Mouse (Mus musculus): ENCODE results near the gene Myo1c. TPM values are rescaled to one million over a fixed set of nuclear protein-coding genes. Genes with fewer than 3 reads are reported as not detected.

Gene Myo1c
- polyA plus RNA-seq, 1 experiment from 2014 or later = 10.8 TPM

DNA sequence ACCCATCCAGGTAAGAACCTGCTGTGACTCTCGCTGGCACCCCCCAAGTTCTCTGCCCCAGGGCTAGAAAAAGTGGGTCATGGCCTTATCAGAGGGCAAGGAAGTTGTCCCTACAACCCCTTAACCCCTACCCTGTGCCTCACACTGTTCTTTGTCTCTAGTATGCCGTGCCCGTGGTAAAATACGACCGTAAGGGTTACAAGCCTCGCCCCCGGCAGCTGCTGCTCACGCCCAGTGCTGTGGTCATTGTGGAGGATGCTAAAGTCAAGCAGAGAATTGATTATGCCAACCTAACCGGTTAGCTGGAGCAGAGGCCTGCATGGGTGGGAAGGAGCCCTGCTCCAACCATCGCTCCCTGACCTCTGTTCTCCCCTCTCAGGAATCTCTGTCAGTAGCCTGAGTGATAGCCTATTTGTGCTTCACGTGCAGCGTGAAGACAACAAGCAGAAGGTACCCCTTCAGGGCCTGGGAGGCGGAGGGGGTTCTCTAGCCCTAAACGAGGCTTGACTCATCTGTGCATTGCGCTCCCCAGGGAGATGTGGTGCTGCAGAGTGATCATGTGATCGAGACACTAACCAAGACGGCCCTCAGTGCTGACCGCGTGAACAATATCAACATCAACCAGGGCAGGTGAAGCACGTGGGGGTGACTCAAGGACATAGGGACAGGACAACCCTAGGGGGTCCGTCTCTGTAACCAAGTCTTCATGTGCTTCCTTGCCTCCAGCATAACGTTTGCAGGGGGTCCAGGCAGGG is 21.3 kb downstream of the Myo1c start:
- ATAC-seq = no peak
- Histone ChIP-seq H3K4me3 (ENCODE audit: low read depth, low read length) (no peak overlapping the region), H3K27me3 (ENCODE audit: control insufficient read depth, insufficient read depth, low read depth, low read length) (no peaks in the 10 kb centered on the region), H3K9ac (ENCODE audit: low read depth, low read length) (no peak overlapping the region), H3K27ac (ENCODE audit: low read length) (no peak overlapping the region), H3K9me3 (replicated peaks; ENCODE audit: control insufficient read depth, low read length, poor library complexity, severe bottlenecking) (no peaks in the 10 kb centered on the region), H3K36me3 (ENCODE audit: control insufficient read depth, insufficient read depth, low read length) (no peaks in the 10 kb centered on the region), H3K4me1 (ENCODE audit: control insufficient read depth, insufficient read depth, low read length) (no peaks in the 10 kb centered on the region), H3K4me2 (ENCODE audit: low read length) (no peak overlapping the region)
- 84% methylated on average over 22 of the region's 22 CpGs for WGBS

DNA sequence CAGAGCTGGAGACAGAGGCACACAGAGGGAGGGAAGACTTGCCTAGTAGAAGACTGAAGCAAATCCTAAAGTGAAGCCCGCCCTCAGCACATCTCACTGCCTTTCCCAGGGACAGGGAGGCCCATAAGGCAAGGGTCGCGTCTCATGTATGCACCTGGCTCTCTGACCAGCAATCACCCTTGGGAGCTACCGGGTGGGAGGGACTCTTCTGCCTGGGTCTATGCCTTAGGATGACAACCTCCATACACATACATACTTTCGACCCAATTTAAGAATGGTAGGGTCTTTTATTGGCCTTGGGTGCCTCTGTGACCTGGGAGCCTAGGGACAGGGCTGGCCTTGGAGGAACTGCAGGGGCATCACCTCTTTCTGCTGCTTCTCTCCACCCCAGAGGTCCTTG is 23.1 kb downstream of the Myo1c start:
- no peak for ATAC-seq
- Histone ChIP-seq H3K27ac (ENCODE audit: low read length) (no peak overlapping the region), H3K4me3 (ENCODE audit: low read depth, low read length) (no peak overlapping the region), H3K9ac (ENCODE audit: low read depth, low read length) (no peak overlapping the region), H3K4me1 (ENCODE audit: control insufficient read depth, insufficient read depth, low read length) (no peaks in the 10 kb centered on the region), H3K36me3 (ENCODE audit: control insufficient read depth, insufficient read depth, low read length) (no peaks in the 10 kb centered on the region), H3K27me3 (ENCODE audit: control insufficient read depth, insufficient read depth, low read depth, low read length) (no peaks in the 10 kb centered on the region), H3K9me3 (replicated peaks; ENCODE audit: control insufficient read depth, low read length, poor library complexity, severe bottlenecking) (no peaks in the 10 kb centered on the region), H3K4me2 (ENCODE audit: low read length) (no peak overlapping the region)
- 94% methylated on average over 5 of the region's 5 CpGs for WGBS

DNA sequence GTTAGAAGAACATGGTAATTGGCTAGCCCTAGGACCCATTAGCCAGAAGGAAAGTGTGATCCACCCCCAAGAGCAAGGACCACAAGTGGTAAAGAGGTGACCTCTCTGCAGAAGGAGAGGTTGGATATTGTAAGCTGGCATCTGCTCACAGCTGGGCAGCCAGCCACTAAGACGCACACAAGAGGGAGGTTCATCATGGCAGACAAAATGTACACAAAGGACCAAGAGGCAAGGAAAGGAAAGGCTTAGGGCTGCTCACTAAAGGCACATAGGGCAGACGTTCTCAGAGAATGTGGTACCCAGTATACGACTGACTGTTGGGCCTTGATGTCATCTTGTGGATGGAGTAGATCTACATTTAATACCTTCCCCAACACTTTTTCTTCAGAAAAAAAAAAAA is 24.6 kb downstream of the Myo1c start:
- Histone ChIP-seq H3K4me2 (ENCODE audit: low read length) (no peak overlapping the region), H3K27me3 (ENCODE audit: control insufficient read depth, insufficient read depth, low read depth, low read length) (no peaks in the 10 kb centered on the region), H3K9me3 (replicated peaks; ENCODE audit: control insufficient read depth, low read length, poor library complexity, severe bottlenecking) (no peaks in the 10 kb centered on the region), H3K9ac (ENCODE audit: low read depth, low read length) (no peak overlapping the region), H3K4me1 (ENCODE audit: control insufficient read depth, insufficient read depth, low read length) (no peaks in the 10 kb centered on the region), H3K4me3 (ENCODE audit: low read depth, low read length) (no peak overlapping the region), H3K27ac (ENCODE audit: low read length) (no peak overlapping the region), H3K36me3 (ENCODE audit: control insufficient read depth, insufficient read depth, low read length) (no peaks in the 10 kb centered on the region)
- no peak for ATAC-seq
- WGBS = 75% methylated on average over 3 of the region's 3 CpGs

DNA sequence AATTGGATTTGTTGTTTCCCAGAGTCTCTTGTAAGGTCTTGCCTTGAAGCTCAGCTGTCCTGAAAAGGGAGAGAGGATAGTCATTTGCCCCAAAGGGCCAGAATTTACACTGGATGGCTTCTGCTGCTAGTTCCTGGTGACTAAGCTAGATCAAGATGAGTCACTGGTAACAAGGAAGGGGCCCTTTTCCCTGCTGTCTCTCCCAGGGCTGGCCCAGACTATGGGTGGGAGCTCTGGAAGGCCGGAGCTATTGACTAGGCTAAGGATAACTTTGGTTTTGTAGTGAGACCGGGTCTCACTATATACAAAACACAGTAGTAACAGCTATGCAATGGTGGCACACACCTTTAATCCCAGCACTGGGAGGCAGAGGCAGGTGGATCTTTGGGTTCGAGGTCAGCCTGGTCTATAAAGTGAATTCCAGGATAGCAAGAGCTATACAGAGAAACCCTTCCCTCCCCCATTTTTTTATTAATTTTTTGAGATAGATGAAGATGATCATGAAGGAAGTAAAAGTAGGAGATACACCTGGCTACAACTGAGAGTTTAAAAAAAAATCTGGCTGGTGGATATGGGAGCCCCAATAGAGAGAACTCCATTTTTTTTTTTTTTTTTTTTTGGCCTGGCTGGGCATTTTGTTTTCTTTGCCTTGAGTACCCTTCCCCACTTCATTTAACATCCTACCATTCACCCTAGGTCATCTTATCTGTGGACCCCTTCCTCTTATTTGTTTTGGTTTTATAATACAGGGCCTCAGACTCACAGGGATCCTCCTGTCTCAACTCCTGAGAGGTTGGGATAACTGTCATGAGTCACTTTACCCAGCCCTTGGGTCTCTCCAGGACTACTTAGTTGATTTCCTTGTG is 27.8 kb downstream of the Myo1c start:
- Histone ChIP-seq H3K4me3 (ENCODE audit: low read depth, low read length) (peak overlapping the region; percentile 98), H3K4me2 (ENCODE audit: low read length) (peak overlapping the region; percentile 83), H3K9ac (ENCODE audit: low read depth, low read length) (peak overlapping the region; percentile 51), H3K27ac (ENCODE audit: low read length) (peak overlapping the region; percentile 94), H3K9me3 (replicated peaks; ENCODE audit: control insufficient read depth, low read length, poor library complexity, severe bottlenecking) (no peaks in the 10 kb centered on the region), H3K36me3 (ENCODE audit: control insufficient read depth, insufficient read depth, low read length) (peaks cover 2% of the 10 kb centered on the region; the same call in 1 of the 2 replicates), H3K4me1 (ENCODE audit: control insufficient read depth, insufficient read depth, low read length) (peaks cover 15% of the 10 kb centered on the region), H3K27me3 (ENCODE audit: control insufficient read depth, insufficient read depth, low read depth, low read length) (no peaks in the 10 kb centered on the region)
- no peak for ATAC-seq
- 91% methylated on average over 3 of the region's 3 CpGs for WGBS

DNA sequence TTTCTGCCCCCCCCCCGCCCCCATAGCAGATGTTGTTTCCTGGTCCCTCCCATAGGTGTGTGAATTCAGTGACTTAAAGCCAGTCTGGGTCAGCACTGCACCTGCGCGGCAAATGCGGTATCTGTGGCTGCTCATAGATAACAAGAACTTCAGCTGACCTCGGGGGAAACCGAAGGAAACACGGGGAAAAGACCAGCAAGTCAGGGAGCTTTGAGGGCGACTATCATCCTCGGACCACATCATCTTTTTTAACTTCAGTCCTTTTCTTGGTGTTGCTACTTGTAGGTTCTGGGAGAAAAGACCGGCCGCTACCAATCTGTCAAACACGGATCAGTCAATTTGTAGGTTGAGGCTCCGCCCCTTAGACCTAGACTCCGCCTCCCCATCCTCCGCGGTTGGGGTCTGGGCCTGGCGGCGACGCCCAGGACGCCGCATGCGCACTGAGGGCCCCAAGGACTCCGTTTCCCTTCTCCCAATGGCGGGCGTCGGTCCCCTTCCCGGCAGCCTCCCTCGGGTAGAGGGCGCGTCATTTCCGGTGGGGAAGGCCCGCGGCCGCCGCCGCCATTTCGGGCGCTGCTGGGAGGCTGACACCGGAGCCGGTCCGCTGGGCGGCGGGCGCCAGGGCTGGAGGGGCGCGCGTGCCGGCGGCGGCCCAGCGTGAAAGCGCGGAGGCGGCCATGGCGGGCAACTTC is 28.6 kb downstream of the Myo1c start, which contains the start of gene Crk:
Crk (plus strand) TSS at position 513 of the 692 bp plus-strand sequence.
- Histone ChIP-seq H3K4me3 (ENCODE audit: low read depth, low read length) (peak within 1 kb of the TSS; percentile 98), H3K27ac (ENCODE audit: low read length) (peak within 1 kb of the TSS; percentile 94), H3K4me1 (ENCODE audit: control insufficient read depth, insufficient read depth, low read length) (peaks cover 15% of the 10 kb centered on the region), H3K9ac (ENCODE audit: low read depth, low read length) (peak within 1 kb of the TSS; percentile 94), H3K36me3 (ENCODE audit: control insufficient read depth, insufficient read depth, low read length) (peaks cover 2% of the 10 kb centered on the region; the same call in 1 of the 2 replicates), H3K4me2 (ENCODE audit: low read length) (peak within 1 kb of the TSS; percentile 83), H3K27me3 (ENCODE audit: control insufficient read depth, insufficient read depth, low read depth, low read length) (no peaks in the 10 kb centered on the region), H3K9me3 (replicated peaks; ENCODE audit: control insufficient read depth, low read length, poor library complexity, severe bottlenecking) (no peaks in the 10 kb centered on the region)
- ATAC-seq = peak; percentile 98
- WGBS = under 1% methylated on average over 53 of the region's 55 CpGs

DNA sequence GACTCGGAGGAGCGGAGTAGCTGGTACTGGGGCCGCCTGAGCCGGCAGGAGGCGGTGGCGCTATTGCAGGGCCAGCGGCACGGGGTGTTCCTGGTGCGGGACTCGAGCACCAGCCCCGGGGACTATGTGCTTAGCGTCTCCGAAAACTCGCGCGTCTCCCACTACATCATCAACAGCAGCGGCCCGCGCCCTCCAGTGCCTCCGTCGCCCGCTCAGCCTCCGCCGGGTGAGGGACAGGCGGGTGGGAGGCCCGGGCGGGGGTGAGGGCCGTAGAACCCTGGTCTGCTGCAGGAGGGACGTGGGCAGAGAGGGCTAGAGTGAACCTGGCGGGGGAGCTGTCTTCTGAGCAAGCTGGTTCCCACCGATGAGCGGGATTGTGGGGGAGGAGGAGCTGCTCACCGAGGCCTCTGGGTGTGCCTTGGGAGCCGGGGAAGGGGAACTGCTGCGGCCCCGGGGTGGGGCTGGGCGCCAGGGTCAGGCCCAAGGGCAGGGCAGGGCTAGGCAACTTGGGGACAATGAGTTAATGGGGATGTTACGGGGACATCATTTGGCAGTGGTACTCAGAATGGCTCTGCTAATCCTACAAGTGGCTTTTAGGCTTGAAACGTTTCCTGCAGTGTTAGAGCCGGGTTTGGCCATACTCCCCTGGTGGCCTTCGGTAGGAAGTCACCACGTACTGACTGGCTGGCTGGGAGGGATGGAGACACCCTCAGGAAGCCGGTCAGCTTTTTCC is 29.3 kb downstream of the Myo1c start:
- Histone ChIP-seq H3K27me3 (ENCODE audit: control insufficient read depth, insufficient read depth, low read depth, low read length) (no peaks in the 10 kb centered on the region), H3K4me3 (ENCODE audit: low read depth, low read length) (peak overlapping the region; percentile 98), H3K9ac (ENCODE audit: low read depth, low read length) (peak overlapping the region; percentile 94), H3K36me3 (ENCODE audit: control insufficient read depth, insufficient read depth, low read length) (peaks cover 2% of the 10 kb centered on the region; the same call in 1 of the 2 replicates), H3K9me3 (replicated peaks; ENCODE audit: control insufficient read depth, low read length, poor library complexity, severe bottlenecking) (no peaks in the 10 kb centered on the region), H3K4me2 (ENCODE audit: low read length) (peak overlapping the region; percentile 83), H3K27ac (ENCODE audit: low read length) (peak overlapping the region; percentile 94), H3K4me1 (ENCODE audit: control insufficient read depth, insufficient read depth, low read length) (peaks cover 15% of the 10 kb centered on the region)
- under 1% methylated on average over 42 of the region's 43 CpGs for WGBS
- ATAC-seq = peak; percentile 88

DNA sequence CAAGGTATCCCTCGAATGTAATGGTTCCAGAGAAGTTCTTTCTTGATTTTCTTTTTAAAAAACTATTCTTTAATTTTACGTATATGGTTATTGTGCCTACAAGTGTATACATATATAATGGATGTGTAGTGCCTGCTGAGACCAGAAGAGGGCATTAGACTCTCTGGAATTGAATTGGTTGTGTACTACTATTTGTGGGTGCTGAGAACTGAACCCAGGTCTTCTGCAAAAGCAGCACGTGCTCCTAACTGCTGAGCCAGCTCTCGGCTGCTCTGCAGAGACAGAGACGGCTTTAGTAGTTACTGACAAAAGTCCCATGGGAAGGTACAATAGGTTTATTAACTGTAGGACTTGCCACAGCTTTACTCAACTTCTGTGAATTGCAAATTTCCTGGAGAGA is 34.2 kb downstream of the Myo1c start:
- no peak for ATAC-seq
- H3K4me3 ChIP-seq (ENCODE audit: low read depth, low read length) = no peak overlapping the region
- no peak overlapping the region for H3K9ac ChIP-seq (ENCODE audit: low read depth, low read length)
- H3K4me2 ChIP-seq (ENCODE audit: low read length) = no peak overlapping the region
- peaks cover 2% of the 10 kb centered on the region; the same call in 1 of the 2 replicates for H3K36me3 ChIP-seq (ENCODE audit: control insufficient read depth, insufficient read depth, low read length)
- WGBS = 91% methylated on average over 5 of the region's 5 CpGs
- H3K9me3 ChIP-seq (replicated peaks; ENCODE audit: control insufficient read depth, low read length, poor library complexity, severe bottlenecking) = no peaks in the 10 kb centered on the region
- peaks cover 20% of the 10 kb centered on the region for H3K4me1 ChIP-seq (ENCODE audit: control insufficient read depth, insufficient read depth, low read length)
- no peak overlapping the region for H3K27ac ChIP-seq (ENCODE audit: low read length)
- no peaks in the 10 kb centered on the region for H3K27me3 ChIP-seq (ENCODE audit: control insufficient read depth, insufficient read depth, low read depth, low read length)

DNA sequence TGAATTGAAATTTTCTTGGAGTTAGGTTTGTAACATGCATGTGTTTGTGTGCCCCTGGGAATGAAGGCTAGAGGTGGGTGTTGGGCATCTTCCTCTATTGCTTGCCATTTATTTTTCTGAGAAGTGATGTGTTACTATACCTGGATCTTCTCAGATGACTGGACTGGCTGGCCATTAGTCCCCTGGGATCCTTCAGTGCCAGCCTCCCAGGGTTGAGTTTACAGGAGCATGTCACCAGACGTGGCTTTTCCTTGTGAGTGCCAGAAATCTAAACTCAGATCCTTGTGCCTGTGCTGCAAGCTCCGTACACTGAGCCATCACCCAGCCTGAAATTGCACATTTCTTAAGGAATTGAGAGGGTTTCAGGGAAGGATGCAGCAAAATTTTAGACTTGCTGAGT is 34.7 kb downstream of the Myo1c start:
- Histone ChIP-seq H3K9ac (ENCODE audit: low read depth, low read length) (no peak overlapping the region), H3K36me3 (ENCODE audit: control insufficient read depth, insufficient read depth, low read length) (peaks cover 2% of the 10 kb centered on the region; the same call in 1 of the 2 replicates), H3K9me3 (replicated peaks; ENCODE audit: control insufficient read depth, low read length, poor library complexity, severe bottlenecking) (no peaks in the 10 kb centered on the region), H3K4me3 (ENCODE audit: low read depth, low read length) (no peak overlapping the region), H3K4me1 (ENCODE audit: control insufficient read depth, insufficient read depth, low read length) (peaks cover 19% of the 10 kb centered on the region), H3K4me2 (ENCODE audit: low read length) (no peak overlapping the region), H3K27ac (ENCODE audit: low read length) (no peak overlapping the region), H3K27me3 (ENCODE audit: control insufficient read depth, insufficient read depth, low read depth, low read length) (no peaks in the 10 kb centered on the region)
- 85% methylated on average over 2 of the region's 2 CpGs for WGBS
- no peak for ATAC-seq
